Mouse (Mus musculus) kidney, postnatal 4 days (tissue): Measurements from ENCODE around the gene Bax.

Experiments
- DNase-seq, 2 experiments: peaks; one replicate each; pipeline ENCODE4 v3.0.0; 2021; ENCODE audit warnings: mixed read lengths in 2 of 2

The Bax gene

GRCm38 (mm10) chr7:45455932-45456696, 10.6 kb downstream of the Bax start:
- peak in 1 of 2 experiments; percentile 50 for DNase-seq

DNA sequence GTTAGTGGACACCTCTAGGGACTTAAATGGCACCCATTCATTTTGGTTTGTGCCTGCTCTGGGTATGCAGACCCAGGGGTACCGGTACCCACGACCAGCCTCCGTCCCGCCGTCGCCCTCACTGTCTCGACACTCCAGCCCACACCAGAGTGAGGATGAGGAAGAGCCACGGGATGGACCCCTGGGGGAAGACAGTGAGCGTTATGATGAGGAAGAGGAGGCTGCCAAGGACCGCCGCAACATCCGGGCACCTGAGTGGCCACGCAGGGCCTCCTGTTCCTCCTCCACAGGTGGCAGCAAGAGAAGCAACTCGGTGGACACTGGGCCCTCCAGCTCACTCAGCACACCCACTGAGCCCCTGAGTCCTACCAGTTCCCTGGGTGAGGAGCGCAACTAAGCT, 11.7 kb downstream of the Bax start:
- DNase-seq, result no peak

DNA sequence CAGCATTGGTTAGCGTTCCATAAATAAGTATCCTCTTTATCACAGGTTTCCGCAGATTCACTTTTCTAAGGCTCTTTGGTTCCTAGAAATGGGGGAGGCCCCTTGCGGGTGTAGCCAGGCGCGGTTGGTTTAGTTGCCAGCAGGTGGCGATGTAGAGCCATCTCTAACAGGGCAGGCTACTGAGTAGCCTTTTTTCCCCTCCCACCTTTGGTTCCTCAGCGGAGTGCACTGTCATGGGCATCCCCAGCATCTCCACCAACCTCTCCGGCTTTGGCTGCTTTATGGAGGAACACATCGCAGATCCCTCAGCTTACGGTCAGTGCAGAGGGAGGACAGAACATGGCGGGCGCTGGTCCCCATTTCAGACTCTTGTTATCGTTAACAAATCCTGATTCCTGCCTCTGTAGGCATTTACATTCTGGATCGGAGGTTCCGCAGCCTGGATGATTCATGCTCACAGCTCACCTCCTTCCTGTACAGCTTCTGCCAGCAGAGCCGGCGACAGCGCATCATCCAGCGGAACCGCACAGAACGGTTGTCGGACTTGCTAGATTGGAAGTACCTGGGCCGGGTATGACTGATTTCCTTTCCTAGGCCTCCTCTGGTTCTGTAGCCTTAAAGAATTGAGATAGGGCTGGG, 15.2 kb downstream of the Bax start:
- DNase-seq, result peak; percentile 92

- DNase-seq, result no peak
Observed at GRCm38 (mm10) chr7:45449974-45450373, 16.7 kb downstream of the Bax start.

DNA sequence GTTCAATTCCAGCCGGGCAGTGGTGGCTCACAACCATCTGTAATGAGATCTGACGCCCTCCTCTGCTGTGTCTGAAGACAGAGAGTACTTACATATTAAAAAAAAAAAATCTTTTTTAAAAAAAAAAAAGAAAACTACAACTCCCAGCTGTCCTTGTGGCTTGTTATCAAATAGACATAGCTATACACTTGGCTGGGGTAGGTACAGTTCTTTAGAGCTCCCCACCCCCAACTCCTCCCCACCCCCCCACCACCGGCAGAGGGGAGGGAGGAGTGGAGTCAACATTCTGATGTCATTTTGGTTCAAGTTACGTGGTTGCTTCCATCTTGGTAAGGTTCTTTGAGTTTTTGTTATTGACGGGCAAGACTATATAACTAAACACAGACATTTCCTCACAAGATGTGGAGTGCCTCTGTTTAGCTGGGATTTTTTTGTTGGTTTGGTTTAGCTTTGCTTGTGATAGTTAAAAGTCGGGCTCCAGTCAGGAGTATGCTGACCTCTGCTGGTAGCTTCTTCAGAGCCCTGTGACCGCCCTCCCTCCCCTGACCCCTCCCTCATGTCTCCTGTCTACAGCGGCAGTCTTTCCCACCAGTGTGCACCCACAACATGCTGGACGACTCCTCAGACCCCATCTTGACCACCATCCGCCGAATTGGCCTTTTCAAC, 19.2 kb downstream of the Bax start:
- peak; percentile 66 to 77 for DNase-seq

DNA sequence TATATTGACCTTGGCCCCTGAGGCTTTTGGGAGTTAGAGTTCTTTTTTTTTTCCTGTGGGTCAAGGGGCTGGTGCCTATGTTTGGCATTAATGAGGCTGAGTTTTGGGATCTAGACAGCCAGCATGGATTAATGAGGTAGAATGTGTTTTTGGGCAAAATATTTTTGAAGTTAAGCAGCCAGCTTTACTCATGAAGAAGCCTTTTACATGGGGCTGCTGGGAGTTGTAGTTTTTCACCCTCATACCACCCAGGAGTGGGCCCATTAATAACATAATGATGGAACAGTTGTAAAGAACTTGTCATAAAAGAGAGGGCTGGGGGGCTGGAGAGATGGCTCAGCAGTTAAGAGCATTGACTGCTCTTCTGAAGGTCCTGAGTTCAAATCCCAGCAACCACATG, 20.1 kb downstream of the Bax start:
- DNase-seq, result no peak

- no peak for DNase-seq
Observed at GRCm38 (mm10) chr7:45443526-45444420, 22.9 kb downstream of the Bax start.

DNA sequence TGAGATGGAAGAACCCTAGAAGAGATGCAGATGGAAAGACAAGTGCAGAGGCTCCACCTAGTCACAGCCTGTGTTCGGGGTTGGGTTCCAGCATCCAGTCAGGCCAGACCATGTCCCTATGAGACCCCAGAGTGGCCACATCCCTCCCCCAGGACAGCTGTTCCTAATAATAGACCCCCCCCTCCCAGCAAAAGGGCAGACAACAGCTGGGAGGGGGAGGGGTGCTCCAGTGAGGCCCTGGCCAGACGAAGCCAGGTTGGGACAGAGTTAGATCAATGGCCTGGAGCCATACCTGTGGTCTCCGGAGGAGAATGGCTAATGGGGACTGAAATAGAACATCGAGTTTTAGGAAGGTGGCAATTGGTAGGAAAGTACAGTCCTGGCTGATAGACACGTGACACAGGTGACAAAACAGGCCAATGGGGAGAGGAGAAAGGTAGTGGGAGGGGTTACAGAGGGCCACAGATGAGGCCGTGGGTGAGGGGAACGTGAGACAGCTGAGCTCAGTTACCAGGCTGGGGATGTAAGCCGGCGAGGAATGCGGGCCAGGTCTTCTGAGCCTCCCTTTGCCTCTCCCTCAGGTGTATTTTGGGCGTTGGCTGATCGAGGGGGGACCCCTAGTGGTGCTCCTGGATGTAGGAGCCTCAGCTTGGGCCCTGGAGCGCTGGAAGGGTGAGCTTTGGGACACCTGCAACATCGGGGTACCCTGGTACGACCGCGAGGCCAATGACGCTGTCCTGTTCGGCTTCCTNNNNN, 29.0 kb downstream of the Bax start, which contains the start of gene Ruvbl2:
TSS of gene Ruvbl2 (minus strand) at position 576 of the 756 bp plus-strand sequence.
- peak; percentile 50 to 61 for DNase-seq

GRCm38 (mm10) chr7:45437046-45437445, 29.7 kb downstream of the Bax start:
- no peak for DNase-seq

DNA sequence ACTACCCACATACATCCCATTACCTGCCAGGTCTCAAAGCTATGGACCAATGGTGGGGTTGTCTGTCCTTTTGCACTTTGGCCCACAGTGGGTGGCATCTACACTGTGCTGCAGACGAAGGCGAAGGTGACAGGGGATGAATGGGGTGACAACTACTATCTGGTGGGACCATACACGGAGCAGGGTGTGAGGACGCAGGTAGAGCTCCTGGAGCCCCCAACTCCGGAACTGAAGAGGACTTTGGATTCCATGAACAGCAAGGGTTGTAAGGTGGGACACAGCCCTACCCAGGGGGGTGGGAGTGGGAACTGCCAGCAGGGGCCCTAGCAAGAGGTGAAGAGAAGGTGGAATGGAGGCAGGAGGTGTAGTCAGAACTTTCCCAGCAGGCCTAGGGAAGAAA, 30.3 kb downstream of the Bax start:
- no peak for DNase-seq

DNA sequence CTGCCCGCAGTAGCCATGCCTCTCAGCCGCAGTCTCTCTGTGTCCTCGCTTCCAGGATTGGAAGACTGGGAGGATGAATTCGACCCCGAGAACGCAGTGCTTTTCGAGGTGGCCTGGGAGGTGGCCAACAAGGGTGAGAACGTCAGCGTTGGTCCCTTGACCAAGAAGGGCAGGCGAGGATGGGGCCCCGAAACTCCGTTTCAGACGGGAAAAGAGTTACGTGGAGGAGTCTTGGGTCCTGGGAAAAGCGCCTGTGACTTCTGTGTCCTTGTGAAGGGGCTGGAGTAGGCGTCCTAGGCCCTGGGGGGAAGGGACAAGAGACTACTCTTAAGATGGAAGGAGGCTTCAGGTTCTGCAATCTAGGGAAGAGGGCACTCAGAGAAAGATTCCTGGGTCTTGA, 31.7 kb downstream of the Bax start:
- no peak for DNase-seq

GRCm38 (mm10) chr7:45434203-45435015, 32.3 kb downstream of the Bax start, which contains the start of gene Gys1:
Gene Gys1, plus strand, starts transcription at chr7:45434844.
- peak; percentile 100 for DNase-seq

- no peak for DNase-seq
Observed at GRCm38 (mm10) chr7:45433835-45434202, 32.9 kb downstream of the Bax start.

- DNase-seq, result no peak
Observed at GRCm38 (mm10) chr7:45426556-45426955, 40.1 kb downstream of the Bax start.

DNA sequence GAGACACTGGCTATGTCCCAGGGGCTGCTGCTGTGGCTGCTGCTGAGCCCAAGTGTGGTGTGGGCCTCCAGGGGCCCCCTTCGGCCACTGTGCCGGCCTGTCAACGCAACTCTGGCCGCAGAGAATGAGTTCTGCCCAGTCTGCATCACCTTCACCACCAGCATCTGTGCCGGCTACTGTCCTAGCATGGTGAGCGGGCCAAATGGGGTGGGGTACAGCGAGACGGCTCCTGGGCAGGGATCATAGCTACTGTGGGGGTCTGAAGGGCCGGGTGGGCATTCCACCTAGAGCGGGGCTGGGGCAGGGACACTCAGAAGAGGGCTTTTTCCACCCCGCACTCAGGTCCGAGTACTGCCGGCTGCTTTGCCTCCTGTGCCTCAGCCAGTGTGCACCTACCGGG, 45.5 kb downstream of the Bax start:
- DNase-seq, result no peak

DNA sequence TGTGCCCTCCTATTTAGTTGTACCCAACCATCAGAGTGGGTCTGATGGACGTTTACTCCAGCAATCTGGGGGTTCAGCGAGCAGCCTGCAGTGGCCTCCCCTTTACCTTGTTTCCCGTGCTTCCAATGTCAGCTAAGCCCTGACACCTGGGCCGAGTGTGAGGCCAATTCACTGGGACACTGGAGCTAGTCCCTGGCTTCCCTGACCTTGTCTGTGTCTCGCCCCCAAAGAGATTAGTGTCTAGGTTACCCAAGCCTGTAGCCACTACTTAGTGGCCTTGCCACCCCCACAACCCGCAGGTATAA, 46.1 kb downstream of the Bax start, which contains the start of gene Lhb:
TSS of gene Lhb (plus strand) at position 206 of the 305 bp plus-strand sequence.
- no peak for DNase-seq

DNA sequence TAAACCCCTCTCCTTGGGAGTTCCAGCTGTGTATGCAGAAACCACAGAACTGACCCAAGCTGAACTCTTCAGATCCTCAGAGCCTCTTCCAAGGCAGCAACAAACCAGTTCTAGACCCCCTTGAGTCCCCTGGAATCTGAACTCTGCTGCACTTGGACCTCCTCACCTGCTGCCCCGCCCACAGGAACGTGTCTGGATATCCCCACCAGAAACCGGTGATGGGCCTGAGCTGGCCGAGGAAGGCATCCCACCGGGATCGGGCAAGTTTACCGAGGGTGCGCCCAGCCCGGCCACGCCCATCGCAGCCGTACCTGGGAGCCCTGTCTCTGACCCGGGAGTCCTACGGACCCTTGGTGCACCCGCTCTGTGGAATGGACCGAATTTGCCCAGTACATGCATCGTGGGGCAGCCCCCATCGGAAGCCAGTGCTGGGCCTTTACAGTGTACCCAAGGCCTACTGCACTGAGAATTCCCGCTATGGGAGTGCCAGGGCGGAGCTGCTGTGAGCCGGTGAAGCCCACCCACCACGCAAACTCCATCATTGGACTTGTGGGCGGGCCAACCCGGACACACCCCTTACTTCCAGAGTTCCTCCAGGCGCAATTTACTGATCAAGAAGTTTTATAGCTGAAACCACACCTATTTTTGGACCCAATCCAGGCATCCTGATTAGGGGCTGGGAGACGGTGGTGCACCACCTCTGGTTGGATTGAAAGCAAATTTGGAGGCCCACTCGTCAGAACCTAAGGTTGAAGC, 46.7 kb downstream of the Bax start:
- DNase-seq, result peak in 1 of 2 experiments; percentile 35

DNA sequence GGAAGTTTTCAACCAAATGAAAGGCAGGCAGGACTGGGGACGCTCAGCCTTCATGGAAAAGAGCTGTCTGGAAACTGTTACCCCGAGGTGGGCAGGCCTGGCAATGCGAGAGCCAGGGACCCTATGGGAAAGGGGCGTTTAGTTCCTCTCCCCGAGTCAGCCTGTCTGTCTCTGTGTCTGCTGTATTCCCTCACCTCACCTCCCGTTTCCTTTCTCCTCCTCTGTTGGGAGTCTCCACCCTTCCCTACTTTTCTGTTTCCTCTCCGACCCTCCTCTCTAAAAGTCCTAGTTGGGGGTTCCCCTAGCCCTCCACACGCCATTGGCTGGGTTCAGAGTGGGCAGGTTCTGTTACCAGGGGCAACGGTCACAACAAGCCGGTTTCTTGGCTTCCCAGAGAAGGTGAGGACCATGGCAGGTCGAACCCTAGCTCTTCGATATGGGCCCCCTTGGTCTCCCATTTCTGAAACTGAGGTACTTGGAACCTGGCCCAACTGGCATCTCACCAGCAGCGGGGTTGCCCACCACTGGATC, 48.7 kb downstream of the Bax start:
- DNase-seq, result peak; percentile 22 to 25

DNA sequence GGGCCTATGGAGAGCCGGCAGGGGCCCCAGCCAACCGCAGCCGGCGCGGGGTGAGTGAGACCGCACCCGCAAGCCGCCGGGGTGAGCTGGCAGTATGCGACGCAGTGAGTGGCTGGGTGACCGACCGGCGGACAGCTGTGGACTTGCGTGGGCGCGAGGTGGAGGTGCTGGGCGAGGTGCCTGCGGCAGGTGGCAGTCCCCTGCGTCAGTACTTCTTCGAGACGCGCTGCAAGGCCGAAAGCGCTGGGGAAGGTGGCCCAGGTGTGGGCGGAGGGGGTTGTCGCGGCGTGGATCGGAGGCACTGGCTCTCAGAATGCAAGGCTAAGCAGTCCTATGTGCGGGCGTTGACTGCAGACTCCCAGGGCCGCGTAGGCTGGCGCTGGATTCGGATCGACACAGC, 51.1 kb downstream of the Bax start:
- DNase-seq, result peak in 1 of 2 experiments; percentile 31

GRCm38 (mm10) chr7:45414740-45415224, 51.9 kb downstream of the Bax start:
- DNase-seq, result no peak
